Mouse (Mus musculus): ENCODE measurements around the gene Palm2. TPM values are rescaled to one million over a fixed set of nuclear protein-coding genes. Genes with fewer than 3 reads are reported as not detected.

The Palm2 gene
- polyA plus RNA-seq, 1 experiment from 2014 or later = 7.5 TPM

DNA sequence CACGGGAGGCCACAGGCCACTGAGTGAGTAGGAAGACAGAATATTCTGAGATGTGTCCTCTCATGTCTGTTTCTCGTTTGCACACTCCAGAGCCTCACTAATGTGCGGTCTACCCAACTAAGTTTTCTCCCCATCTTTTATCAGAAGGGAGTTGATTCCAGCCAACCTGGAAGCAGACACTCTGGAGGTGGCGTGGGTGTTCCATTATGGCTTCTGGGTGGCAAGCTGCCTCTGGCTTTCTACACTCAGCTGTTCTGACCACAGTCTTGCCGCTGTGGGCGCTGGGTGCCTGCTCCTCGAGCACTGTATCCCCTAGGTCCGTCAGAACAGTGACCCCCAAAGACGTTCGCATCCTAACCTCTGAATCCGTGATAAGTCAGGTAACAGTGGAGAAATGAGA, 248.9 kb downstream of the Palm2 start:
- Histone ChIP-seq H3K36me3 (ENCODE audit: insufficient read depth) (0 out of 2 replicates have a peak, but pooled peaks cover 3% of the 10 kb centered on the region), H3K4me3 (ENCODE audit: low read depth, low read length) (no peak overlapping the region), H3K27ac (ENCODE audit: low read depth) (no peak overlapping the region), H3K9me3 (ENCODE audit: low read depth, low read length) (no peaks in the 10 kb centered on the region), H3K4me2 (no peak overlapping the region), H3K27me3 (ENCODE audit: insufficient read depth, low read length) (no peaks in the 10 kb centered on the region), H3K9ac (no peak overlapping the region), H3K4me1 (ENCODE audit: insufficient read depth) (0 out of 2 replicates have a peak, but pooled peaks cover 7% of the 10 kb centered on the region)
- no peak for TF ChIP-seq CTCF (IDR thresholded peaks at IDR 0.05; ENCODE audit: low read depth)
- DNase-seq (no peak), ATAC-seq (ENCODE audit: insufficient read depth) (no peak)
- WGBS = 82% methylated on average over 11 of the region's 11 CpGs

GRCm38 (mm10) chr4:57684676-57685215, 250.7 kb downstream of the Palm2 start:
- Histone ChIP-seq H3K27me3 (ENCODE audit: insufficient read depth, low read length) (no peaks in the 10 kb centered on the region), H3K4me1 (ENCODE audit: insufficient read depth) (0 out of 2 replicates have a peak, but pooled peaks cover 7% of the 10 kb centered on the region), H3K36me3 (ENCODE audit: insufficient read depth) (0 out of 2 replicates have a peak, but pooled peaks cover 6% of the 10 kb centered on the region), H3K27ac (ENCODE audit: low read depth) (no peak overlapping the region), H3K4me3 (ENCODE audit: low read depth, low read length) (no peak overlapping the region), H3K9me3 (ENCODE audit: low read depth, low read length) (no peaks in the 10 kb centered on the region), H3K4me2 (no peak overlapping the region), H3K9ac (no peak overlapping the region)
- DNase-seq = peak; percentile 58
- TF ChIP-seq CTCF (IDR thresholded peaks at IDR 0.05; ENCODE audit: low read depth) = no peak
- 64% methylated on average over 12 of the region's 12 CpGs for WGBS
- no peak for ATAC-seq (ENCODE audit: insufficient read depth)

DNA sequence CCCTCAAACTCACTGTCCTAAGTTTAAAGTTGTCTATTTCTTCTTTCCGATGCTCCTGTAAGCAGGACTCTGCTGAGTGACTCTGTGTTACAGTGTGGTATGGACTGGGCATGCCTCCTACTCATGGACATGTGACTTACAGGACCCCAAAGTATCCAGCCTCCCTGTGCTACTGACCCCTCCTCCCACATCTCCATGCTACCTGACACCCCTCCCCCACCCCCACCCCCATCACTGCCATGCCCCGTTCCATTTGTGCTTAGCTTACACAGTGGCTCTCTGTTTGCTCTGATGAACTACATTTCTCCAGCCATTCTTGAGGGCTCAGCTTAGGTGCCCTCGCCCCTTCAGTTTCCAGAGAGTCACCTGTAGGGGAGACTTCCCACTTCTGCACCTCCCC, 252.7 kb downstream of the Palm2 start:
- no peak for TF ChIP-seq CTCF (IDR thresholded peaks at IDR 0.05; ENCODE audit: low read depth)
- 55% methylated on average over 3 of the region's 3 CpGs for WGBS
- Histone ChIP-seq H3K27ac (ENCODE audit: low read depth) (no peak overlapping the region), H3K4me1 (ENCODE audit: insufficient read depth) (0 out of 2 replicates have a peak, but pooled peaks cover 7% of the 10 kb centered on the region), H3K36me3 (ENCODE audit: insufficient read depth) (peaks cover 19% of the 10 kb centered on the region), H3K9me3 (ENCODE audit: low read depth, low read length) (no peaks in the 10 kb centered on the region), H3K9ac (no peak overlapping the region), H3K27me3 (ENCODE audit: insufficient read depth, low read length) (no peaks in the 10 kb centered on the region), H3K4me3 (ENCODE audit: low read depth, low read length) (no peak overlapping the region), H3K4me2 (no peak overlapping the region)
- no peak for DNase-seq
- ATAC-seq (ENCODE audit: insufficient read depth) = no peak

- no peak for DNase-seq
These were observed 253.5 kb downstream of the Palm2 start for GRCm38 (mm10) chr4:57687583-57687982.

GRCm38 (mm10) chr4:57688131-57688530, 254.1 kb downstream of the Palm2 start:
- Histone ChIP-seq H3K36me3 (ENCODE audit: insufficient read depth) (peaks cover 20% of the 10 kb centered on the region), H3K27me3 (ENCODE audit: insufficient read depth, low read length) (no peaks in the 10 kb centered on the region), H3K27ac (ENCODE audit: low read depth) (no peak overlapping the region), H3K4me2 (no peak overlapping the region), H3K9ac (no peak overlapping the region), H3K4me3 (ENCODE audit: low read depth, low read length) (no peak overlapping the region), H3K4me1 (ENCODE audit: insufficient read depth) (0 out of 2 replicates have a peak, but pooled peaks cover 7% of the 10 kb centered on the region), H3K9me3 (ENCODE audit: low read depth, low read length) (no peaks in the 10 kb centered on the region)
- ATAC-seq (ENCODE audit: insufficient read depth) = no peak
- peak; percentile 12 for DNase-seq
- TF ChIP-seq CTCF (IDR thresholded peaks at IDR 0.05; ENCODE audit: low read depth) = no peak
- 76% methylated on average over 9 of the region's 9 CpGs for whole genome bisulfite sequencing

More at GRCm38 (mm10) chr4:57687583-57687982, 253.5 kb downstream of the Palm2 start:
- no peak for ATAC-seq (ENCODE audit: insufficient read depth)
- Histone ChIP-seq H3K4me1 (ENCODE audit: insufficient read depth) (0 out of 2 replicates have a peak, but pooled peaks cover 7% of the 10 kb centered on the region), H3K4me3 (ENCODE audit: low read depth, low read length) (no peak overlapping the region), H3K9ac (no peak overlapping the region), H3K27ac (ENCODE audit: low read depth) (no peak overlapping the region), H3K36me3 (ENCODE audit: insufficient read depth) (peaks cover 20% of the 10 kb centered on the region), H3K27me3 (ENCODE audit: insufficient read depth, low read length) (no peaks in the 10 kb centered on the region), H3K4me2 (no peak overlapping the region), H3K9me3 (ENCODE audit: low read depth, low read length) (no peaks in the 10 kb centered on the region)
- whole genome bisulfite sequencing = 81% methylated on average over 3 of the region's 3 CpGs
- no peak for TF ChIP-seq CTCF (IDR thresholded peaks at IDR 0.05; ENCODE audit: low read depth)

GRCm38 (mm10) chr4:57690001-57690400, 256.0 kb downstream of the Palm2 start:
- Histone ChIP-seq H3K4me2 (no peak overlapping the region), H3K4me3 (ENCODE audit: low read depth, low read length) (no peak overlapping the region)

GRCm38 (mm10) chr4:57690805-57691204, 256.8 kb downstream of the Palm2 start:
- ATAC-seq (ENCODE audit: insufficient read depth) (no peak), DNase-seq (no peak)
- H3K27ac ChIP-seq (ENCODE audit: low read depth) = no peak overlapping the region
- no peaks in the 10 kb centered on the region for H3K4me1 ChIP-seq (ENCODE audit: insufficient read depth)
- WGBS = 77% methylated on average over 1 of the region's 1 CpGs
- peaks cover 26% of the 10 kb centered on the region for H3K36me3 ChIP-seq (ENCODE audit: insufficient read depth)
- H3K27me3 ChIP-seq (ENCODE audit: insufficient read depth, low read length) = no peaks in the 10 kb centered on the region
- H3K9ac ChIP-seq = no peak overlapping the region
- no peaks in the 10 kb centered on the region for H3K9me3 ChIP-seq (ENCODE audit: low read depth, low read length)
- H3K4me2 ChIP-seq = no peak overlapping the region
- H3K4me3 ChIP-seq (ENCODE audit: low read depth, low read length) = no peak overlapping the region
- no peak for TF ChIP-seq CTCF (IDR thresholded peaks at IDR 0.05; ENCODE audit: low read depth)

More at GRCm38 (mm10) chr4:57690001-57690400, 256.0 kb downstream of the Palm2 start:
- ATAC-seq (ENCODE audit: insufficient read depth) (no peak), DNase-seq (no peak)
- no peak for TF ChIP-seq CTCF (IDR thresholded peaks at IDR 0.05; ENCODE audit: low read depth)
- no peaks in the 10 kb centered on the region for H3K4me1 ChIP-seq (ENCODE audit: insufficient read depth)
- H3K9ac ChIP-seq = no peak overlapping the region
- peaks cover 26% of the 10 kb centered on the region for H3K36me3 ChIP-seq (ENCODE audit: insufficient read depth)
- no peaks in the 10 kb centered on the region for H3K9me3 ChIP-seq (ENCODE audit: low read depth, low read length)
- no peak overlapping the region for H3K27ac ChIP-seq (ENCODE audit: low read depth)
- H3K27me3 ChIP-seq (ENCODE audit: insufficient read depth, low read length) = no peaks in the 10 kb centered on the region
- 62% methylated on average over 6 of the region's 6 CpGs for WGBS
